Mouse (Mus musculus) hindbrain, embryonic 15.5 days (tissue): ENCODE data around the gene Col26a1. TPM values are rescaled to one million over a fixed set of nuclear protein-coding genes. Genes with fewer than 3 reads are reported as not detected.

Source experiments
- ATAC-seq: fragments of 200-750 bp; cut with Nextera tagmentation; 2 replicates; pipeline ENCODE4 v1.8.0; 2017; ENCODE audit warnings: low read depth, moderate number of reproducible peaks, moderate TSS enrichment; ENCODE audit not compliant: low FRiP score
- H3K27ac ChIP-seq: fragments of 300-500 bp; sonication (generic); replicated peaks from 2 replicates; pipeline ENCODE4 v1.5.1; 2015; ENCODE audit warnings: mild to moderate bottlenecking, inconsistent platforms
- H3K27me3 ChIP-seq: fragments of 300-500 bp; sonication (generic); 2 replicates; pipeline ENCODE4 v1.6.1; 2015; ENCODE audit warnings: control low read depth, inconsistent platforms
- H3K36me3 ChIP-seq: fragments of 300-500 bp; sonication (generic); 2 replicates; pipeline ENCODE4 v1.6.1; 2015; ENCODE audit warnings: control low read depth, inconsistent platforms
- H3K4me1 ChIP-seq: fragments of 300-500 bp; sonication (generic); replicated peaks from 2 replicates; pipeline ENCODE4 v1.6.1; 2015; ENCODE audit warnings: control low read depth, inconsistent platforms
- H3K4me2 ChIP-seq: fragments of 300-500 bp; sonication (generic); 2 replicates; pipeline ENCODE4 v1.6.1; 2015; ENCODE audit warnings: moderate library complexity, mild to moderate bottlenecking, inconsistent platforms
- H3K4me3 ChIP-seq: fragments of 300-500 bp; sonication (generic); 2 replicates; pipeline ENCODE4 v1.5.1; 2015; ENCODE audit warnings: mild to moderate bottlenecking, inconsistent platforms
- H3K9ac ChIP-seq: fragments of 300-500 bp; sonication (generic); 2 replicates; pipeline ENCODE4 v1.6.1; 2015; ENCODE audit warnings: inconsistent platforms
- H3K9me3 ChIP-seq: fragments of 300-500 bp; sonication (generic); 2 replicates; pipeline ENCODE4 v1.6.1; 2016; ENCODE audit warnings: control low read depth, inconsistent platforms
- WGBS: fragments of 180-500 bp; shearing (Covaris S2); methylation state at CpG from one replicate; pipeline ENCODE4 v1.1.7; 2015; 5-methylcytosine and 5-hydroxymethylcytosine counted together
- polyA plus RNA-seq: library from polyadenylated mRNA; unstranded; fragments of >200 nt; fragmentation: Nextera tagmentation; extraction: Ambion mirVana; gene quantifications from 2 replicates; pipeline ENCODE4 v1.2.1, GENCODE M21; 2015

Gene Col26a1
- polyA plus RNA-seq, 1 experiment from 2014 or later: 37.8 TPM

DNA sequence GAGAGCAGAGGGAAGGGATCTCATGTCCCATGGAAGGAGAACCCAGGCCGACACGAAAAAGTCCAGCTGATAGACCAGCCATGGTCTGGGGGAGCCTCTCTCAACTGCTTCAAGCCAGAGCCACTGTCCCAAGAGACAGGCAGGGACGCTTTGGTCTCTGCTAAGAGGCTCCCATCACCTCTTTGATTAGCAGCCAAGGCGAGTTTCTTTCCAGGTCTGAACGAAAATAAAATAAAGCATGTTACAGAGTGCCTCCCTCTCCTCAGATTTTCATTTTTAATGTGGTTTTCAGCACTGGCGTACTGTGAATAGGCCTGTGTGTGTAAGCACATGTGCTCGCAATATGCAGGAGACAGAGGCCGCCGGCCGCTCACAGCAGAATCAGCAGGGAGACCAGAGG, 90.5 kb downstream of the Col26a1 start:
- Histone ChIP-seq H3K27ac (no peak overlapping the region), H3K9me3 (no peaks in the 10 kb centered on the region), H3K27me3 (no peaks in the 10 kb centered on the region), H3K9ac (no peak overlapping the region), H3K4me2 (no peak overlapping the region), H3K36me3 (no peaks in the 10 kb centered on the region), H3K4me1 (0 out of 2 replicates have a peak, but pooled peaks cover 5% of the 10 kb centered on the region), H3K4me3 (no peak overlapping the region)
- no peak for ATAC-seq
- 80% methylated on average over 10 of the region's 10 CpGs for WGBS

DNA sequence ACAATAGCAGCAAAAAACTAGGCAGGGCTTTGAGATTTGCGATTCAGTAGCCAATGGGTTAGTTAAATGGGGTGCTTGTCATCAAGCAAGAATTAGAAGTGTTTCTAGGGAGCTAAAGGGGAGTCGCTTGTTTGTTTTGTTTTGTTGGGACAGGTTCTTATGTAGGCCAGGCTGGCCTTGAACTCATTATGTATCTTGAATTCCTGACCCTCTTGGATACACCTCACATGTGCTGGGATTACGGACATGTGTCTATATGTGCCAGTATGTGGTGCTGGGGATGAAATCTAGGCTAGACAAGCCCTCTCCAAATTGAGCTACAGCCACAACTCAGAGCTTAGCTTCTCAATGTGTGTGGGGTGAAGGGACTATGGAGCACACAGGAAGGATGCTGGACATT, 91.8 kb downstream of the Col26a1 start:
- Histone ChIP-seq H3K4me1 (0 out of 2 replicates have a peak, but pooled peaks cover 5% of the 10 kb centered on the region), H3K9me3 (no peaks in the 10 kb centered on the region), H3K4me3 (no peak overlapping the region), H3K27ac (0 out of 2 replicates have a peak overlapping the region, but pooled peaks have one; percentile 36), H3K4me2 (0 out of 2 replicates have a peak overlapping the region, but pooled peaks have one; percentile 20), H3K9ac (no peak overlapping the region), H3K36me3 (no peaks in the 10 kb centered on the region), H3K27me3 (no peaks in the 10 kb centered on the region)
- WGBS: 29% methylated on average over 3 of the region's 3 CpGs
- peak; percentile 10; the same call in 1 of the 2 replicates for ATAC-seq

GRCm38 (mm10) chr5:136790570-136791196, 92.3 kb downstream of the Col26a1 start:
- H3K36me3 ChIP-seq: no peaks in the 10 kb centered on the region
- WGBS: 18% methylated on average over 11 of the region's 11 CpGs
- H3K9me3 ChIP-seq: no peaks in the 10 kb centered on the region
- 0 out of 2 replicates have a peak overlapping the region, but pooled peaks have one; percentile 20 for H3K4me2 ChIP-seq
- H3K9ac ChIP-seq: no peak overlapping the region
- 0 out of 2 replicates have a peak, but pooled peaks cover 5% of the 10 kb centered on the region for H3K4me1 ChIP-seq
- ATAC-seq: peak; percentile 91
- H3K27ac ChIP-seq: 0 out of 2 replicates have a peak overlapping the region, but pooled peaks have one; percentile 36
- no peak overlapping the region for H3K4me3 ChIP-seq
- no peaks in the 10 kb centered on the region for H3K27me3 ChIP-seq

DNA sequence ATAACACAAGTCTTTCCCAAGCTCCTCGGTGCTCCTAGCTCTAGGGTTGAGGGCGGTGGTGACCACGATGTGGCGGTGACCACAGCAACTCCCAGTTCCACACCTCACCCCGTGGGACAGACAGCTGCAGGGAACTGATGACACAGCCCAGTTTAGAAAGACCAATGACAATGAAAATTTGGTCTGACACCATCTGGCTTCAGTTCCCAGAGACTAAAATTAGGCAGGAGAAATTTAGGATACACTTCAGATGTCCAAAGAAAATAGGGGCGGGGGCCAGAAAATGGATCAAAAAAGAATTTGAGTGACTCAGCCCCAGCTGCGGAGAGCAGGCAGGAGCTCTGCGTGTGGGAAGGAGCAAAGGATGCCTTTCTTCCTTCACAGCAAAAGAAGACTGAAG, 98.5 kb downstream of the Col26a1 start:
- WGBS: 72% methylated on average over 8 of the region's 8 CpGs
- Histone ChIP-seq H3K36me3 (no peaks in the 10 kb centered on the region), H3K27me3 (no peaks in the 10 kb centered on the region), H3K9me3 (no peaks in the 10 kb centered on the region), H3K9ac (no peak overlapping the region), H3K27ac (no peak overlapping the region), H3K4me2 (no peak overlapping the region), H3K4me1 (no peaks in the 10 kb centered on the region), H3K4me3 (no peak overlapping the region)
- ATAC-seq: no peak

- Histone ChIP-seq H3K4me1 (no peaks in the 10 kb centered on the region), H3K9ac (no peak overlapping the region), H3K9me3 (no peaks in the 10 kb centered on the region), H3K27ac (no peak overlapping the region), H3K36me3 (no peaks in the 10 kb centered on the region), H3K4me2 (peak overlapping the region; percentile 18; the same call in 1 of the 2 replicates), H3K4me3 (0 out of 2 replicates have a peak overlapping the region, but pooled peaks have one; percentile 12), H3K27me3 (no peaks in the 10 kb centered on the region)
- 71% methylated on average over 13 of the region's 13 CpGs for WGBS
- ATAC-seq: no peak
Measured at GRCm38 (mm10) chr5:136782600-136782999, 100.4 kb downstream of the Col26a1 start.

GRCm38 (mm10) chr5:136780465-136780864, 102.5 kb downstream of the Col26a1 start:
- ATAC-seq: no peak
- 49% methylated on average over 10 of the region's 10 CpGs for WGBS
- no peaks in the 10 kb centered on the region; the same call in 1 of the 2 replicates for H3K9me3 ChIP-seq

GRCm38 (mm10) chr5:136779946-136780345, 103.1 kb downstream of the Col26a1 start:
- WGBS: 84% methylated on average over 6 of the region's 6 CpGs
- H3K4me1 ChIP-seq: no peaks in the 10 kb centered on the region
- H3K27ac ChIP-seq: no peak overlapping the region
- H3K36me3 ChIP-seq: no peaks in the 10 kb centered on the region
- no peak for ATAC-seq
- H3K4me3 ChIP-seq: no peak overlapping the region
- H3K9ac ChIP-seq: no peak overlapping the region
- H3K27me3 ChIP-seq: no peaks in the 10 kb centered on the region
- H3K9me3 ChIP-seq: no peaks in the 10 kb centered on the region; the same call in 1 of the 2 replicates
- H3K4me2 ChIP-seq: no peak overlapping the region

More at GRCm38 (mm10) chr5:136780465-136780864, 102.5 kb downstream of the Col26a1 start:
- Histone ChIP-seq H3K4me2 (no peak overlapping the region), H3K27me3 (no peaks in the 10 kb centered on the region), H3K9ac (no peak overlapping the region), H3K4me3 (no peak overlapping the region), H3K27ac (no peak overlapping the region), H3K36me3 (no peaks in the 10 kb centered on the region), H3K4me1 (no peaks in the 10 kb centered on the region)

- Histone ChIP-seq H3K27ac (no peak overlapping the region), H3K4me3 (no peak overlapping the region), H3K4me2 (no peak overlapping the region), H3K36me3 (no peaks in the 10 kb centered on the region), H3K9ac (no peak overlapping the region), H3K4me1 (no peaks in the 10 kb centered on the region), H3K27me3 (no peaks in the 10 kb centered on the region), H3K9me3 (no peaks in the 10 kb centered on the region; the same call in 1 of the 2 replicates)
- no peak for ATAC-seq
- WGBS: 88% methylated on average over 3 of the region's 3 CpGs
Measured at GRCm38 (mm10) chr5:136775548-136775947, 107.5 kb downstream of the Col26a1 start.

GRCm38 (mm10) chr5:136773044-136774039, 109.7 kb downstream of the Col26a1 start:
- WGBS: 57% methylated on average over 22 of the region's 22 CpGs
- Histone ChIP-seq H3K4me3 (no peak overlapping the region), H3K4me1 (no peaks in the 10 kb centered on the region), H3K4me2 (no peak overlapping the region), H3K9ac (no peak overlapping the region), H3K27ac (no peak overlapping the region), H3K9me3 (no peaks in the 10 kb centered on the region; the same call in 1 of the 2 replicates), H3K36me3 (no peaks in the 10 kb centered on the region), H3K27me3 (no peaks in the 10 kb centered on the region)
- ATAC-seq: no peak

GRCm38 (mm10) chr5:136771132-136771531, 111.9 kb downstream of the Col26a1 start:
- H3K4me2 ChIP-seq: no peak overlapping the region

GRCm38 (mm10) chr5:136767304-136767703, 115.7 kb downstream of the Col26a1 start:
- Histone ChIP-seq H3K27me3 (no peaks in the 10 kb centered on the region), H3K4me3 (no peak overlapping the region), H3K9ac (no peak overlapping the region), H3K36me3 (no peaks in the 10 kb centered on the region), H3K4me2 (no peak overlapping the region), H3K9me3 (no peaks in the 10 kb centered on the region), H3K4me1 (no peaks in the 10 kb centered on the region), H3K27ac (no peak overlapping the region)
- ATAC-seq: no peak
- WGBS: 80% methylated on average over 9 of the region's 9 CpGs

More at GRCm38 (mm10) chr5:136771132-136771531, 111.9 kb downstream of the Col26a1 start:
- 95% methylated on average over 10 of the region's 10 CpGs for WGBS
- Histone ChIP-seq H3K9ac (no peak overlapping the region), H3K36me3 (no peaks in the 10 kb centered on the region), H3K4me1 (no peaks in the 10 kb centered on the region), H3K27me3 (no peaks in the 10 kb centered on the region), H3K9me3 (no peaks in the 10 kb centered on the region; the same call in 1 of the 2 replicates), H3K27ac (no peak overlapping the region), H3K4me3 (no peak overlapping the region)
- no peak for ATAC-seq
